Mouse (Mus musculus): ENCODE results near the gene Hibadh. TPM values are rescaled to one million over a fixed set of nuclear protein-coding genes. Genes with fewer than 3 reads are reported as not detected.

The Hibadh gene
- total RNA-seq, 2 experiments from 2014 or later, result 35.9 to 36.5 TPM

- no peak for DNase-seq (ENCODE audit: low spot score in 2 of 2)
Observed at GRCm38 (mm10) chr6:52577270-52577669, 62.9 kb downstream of the Hibadh start.

- DNase-seq (ENCODE audit: low spot score in 2 of 2), result no peak
Observed at GRCm38 (mm10) chr6:52568706-52569105, 71.5 kb downstream of the Hibadh start.

DNA sequence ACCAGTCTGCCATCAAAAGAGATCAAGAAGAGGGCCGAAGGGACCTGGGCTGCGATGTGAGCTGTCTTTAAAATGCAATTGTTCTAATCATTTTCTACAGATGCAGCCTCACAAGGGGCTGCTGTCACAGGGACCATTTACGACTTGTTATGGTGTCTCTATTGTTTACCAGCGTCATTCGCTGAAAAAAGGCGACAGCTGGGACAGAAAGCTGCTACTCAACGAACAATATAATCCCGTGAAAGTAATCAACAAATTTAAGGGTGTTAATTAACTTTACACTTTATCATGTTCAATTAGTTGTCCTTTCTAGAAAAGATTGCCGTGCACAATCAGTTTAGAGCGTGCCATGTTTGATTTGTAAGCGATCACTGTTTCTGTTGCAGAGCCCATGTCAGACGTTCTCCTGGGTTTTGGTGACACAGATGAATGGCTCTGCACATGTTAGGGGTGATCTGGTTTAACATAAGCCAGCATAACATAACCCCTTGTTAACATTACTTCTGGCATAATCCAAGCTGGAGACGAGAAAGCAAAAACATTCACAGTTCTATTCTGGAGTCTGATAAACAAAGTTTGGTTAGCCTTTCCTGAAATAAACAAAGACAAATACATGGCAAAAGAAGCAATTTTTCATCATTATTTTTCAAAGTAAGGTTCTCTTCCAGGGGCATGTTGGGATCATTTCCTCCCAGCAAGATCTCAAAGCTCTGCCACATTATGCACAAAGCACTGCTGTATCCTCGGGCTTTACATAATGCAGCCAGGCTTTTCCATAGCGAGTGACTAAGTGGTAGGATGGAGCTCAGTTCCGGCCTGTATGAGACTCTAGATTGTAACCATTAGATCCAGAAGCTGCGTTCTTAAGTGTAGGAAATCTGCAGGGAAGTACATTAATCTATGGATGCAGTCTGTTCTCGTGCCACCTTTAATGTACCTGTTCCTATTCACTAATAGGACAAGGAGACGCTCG lies 72.6 kb downstream of the Hibadh start:
- no peak for DNase-seq (ENCODE audit: low spot score in 2 of 2)

- DNase-seq (ENCODE audit: low spot score in 2 of 2), result no peak
Observed at GRCm38 (mm10) chr6:52565210-52565609, 75.0 kb downstream of the Hibadh start.

- no peak for DNase-seq (ENCODE audit: low spot score in 2 of 2)
Observed at GRCm38 (mm10) chr6:52562994-52563393, 77.2 kb downstream of the Hibadh start.

- DNase-seq (ENCODE audit: low spot score in 2 of 2), result no peak
Observed at GRCm38 (mm10) chr6:52559041-52559440, 81.1 kb downstream of the Hibadh start.

GRCm38 (mm10) chr6:52544376-52544775 lies 95.8 kb downstream of the Hibadh start:
- no peak for DNase-seq (ENCODE audit: low spot score in 2 of 2)

GRCm38 (mm10) chr6:52542464-52542863 lies 97.7 kb downstream of the Hibadh start:
- no peak for DNase-seq (ENCODE audit: low spot score in 2 of 2)

- DNase-seq (ENCODE audit: low spot score in 2 of 2), result no peak
Observed at GRCm38 (mm10) chr6:52539911-52540310, 100.3 kb downstream of the Hibadh start.

GRCm38 (mm10) chr6:52535072-52535704 lies 105.0 kb downstream of the Hibadh start:
- peak in 1 of 2 experiments; percentile 29 for DNase-seq (ENCODE audit: low spot score in 2 of 2)

- peak in 1 of 2 experiments; percentile 38 for DNase-seq (ENCODE audit: low spot score in 2 of 2)
Observed at GRCm38 (mm10) chr6:52532144-52532492, 108.1 kb downstream of the Hibadh start.

- DNase-seq (ENCODE audit: low spot score in 2 of 2), result no peak
Observed at GRCm38 (mm10) chr6:52531366-52532143, 108.6 kb downstream of the Hibadh start.

- no peak for DNase-seq (ENCODE audit: low spot score in 2 of 2)
Observed at GRCm38 (mm10) chr6:52530861-52531260, 109.3 kb downstream of the Hibadh start.

- DNase-seq (ENCODE audit: low spot score in 2 of 2), result no peak
Observed at GRCm38 (mm10) chr6:52524226-52524625, 116.0 kb downstream of the Hibadh start.

GRCm38 (mm10) chr6:52518704-52519103 lies 121.5 kb downstream of the Hibadh start:
- no peak for DNase-seq (ENCODE audit: low spot score in 2 of 2)

- DNase-seq (ENCODE audit: low spot score in 2 of 2), result no peak
Observed at GRCm38 (mm10) chr6:52517272-52517671, 122.9 kb downstream of the Hibadh start.

- DNase-seq (ENCODE audit: low spot score in 2 of 2), result no peak
Observed at GRCm38 (mm10) chr6:52513876-52514405, 126.2 kb downstream of the Hibadh start.

DNA sequence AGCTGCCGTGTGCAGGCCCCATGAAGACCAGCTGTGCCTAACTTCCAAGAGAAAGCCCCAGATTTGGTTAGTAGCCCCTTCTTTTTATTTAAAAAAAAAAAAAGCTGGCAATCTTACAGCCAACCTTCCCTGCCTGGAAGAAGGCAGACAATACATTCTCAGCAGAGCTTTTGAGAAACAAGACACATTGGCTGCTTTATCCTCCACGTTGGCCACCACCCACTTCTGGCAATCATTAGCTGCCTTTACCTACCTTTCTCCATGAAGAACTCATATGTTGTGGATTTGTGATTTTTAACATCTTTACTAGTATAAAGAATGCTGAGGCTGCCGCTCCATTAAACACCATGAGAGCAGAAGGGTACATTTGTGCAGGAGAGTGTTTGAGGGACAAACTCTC lies 131.4 kb downstream of the Hibadh start:
- no peak for DNase-seq (ENCODE audit: low spot score in 2 of 2)

DNA sequence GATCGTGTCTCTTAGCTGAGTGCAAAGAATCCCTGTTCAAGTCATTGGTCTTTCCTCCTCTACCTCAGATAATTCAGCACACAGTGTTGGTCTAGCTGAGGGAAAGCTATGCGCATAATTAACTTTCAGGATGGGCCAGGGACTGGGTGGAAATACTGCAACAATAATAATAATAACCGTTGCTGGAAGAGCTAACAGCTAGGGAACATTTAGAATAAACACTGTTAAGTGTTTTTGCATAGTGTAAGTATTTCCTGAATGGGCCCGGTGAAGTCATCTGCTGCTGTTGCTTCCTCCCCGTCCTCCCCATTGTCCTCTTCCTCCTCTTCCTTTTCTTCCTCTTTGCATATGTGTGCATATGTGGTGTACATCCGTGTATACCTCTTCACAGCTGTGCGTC lies 132.2 kb downstream of the Hibadh start:
- DNase-seq (ENCODE audit: low spot score in 2 of 2), result no peak

GRCm38 (mm10) chr6:52507171-52507570 lies 133.0 kb downstream of the Hibadh start:
- DNase-seq (ENCODE audit: low spot score in 2 of 2), result no peak

Data from layer of hippocampus, postnatal 10 days (tissue).